Mouse (Mus musculus) left cerebral cortex, adult 11 months (tissue): Measurements from ENCODE around the gene Slc25a28.

Experiments
- DNase-seq: peaks from one replicate; pipeline ENCODE4 v3.0.0; 2022; ENCODE audit warnings: low spot score

Gene Slc25a28

DNA sequence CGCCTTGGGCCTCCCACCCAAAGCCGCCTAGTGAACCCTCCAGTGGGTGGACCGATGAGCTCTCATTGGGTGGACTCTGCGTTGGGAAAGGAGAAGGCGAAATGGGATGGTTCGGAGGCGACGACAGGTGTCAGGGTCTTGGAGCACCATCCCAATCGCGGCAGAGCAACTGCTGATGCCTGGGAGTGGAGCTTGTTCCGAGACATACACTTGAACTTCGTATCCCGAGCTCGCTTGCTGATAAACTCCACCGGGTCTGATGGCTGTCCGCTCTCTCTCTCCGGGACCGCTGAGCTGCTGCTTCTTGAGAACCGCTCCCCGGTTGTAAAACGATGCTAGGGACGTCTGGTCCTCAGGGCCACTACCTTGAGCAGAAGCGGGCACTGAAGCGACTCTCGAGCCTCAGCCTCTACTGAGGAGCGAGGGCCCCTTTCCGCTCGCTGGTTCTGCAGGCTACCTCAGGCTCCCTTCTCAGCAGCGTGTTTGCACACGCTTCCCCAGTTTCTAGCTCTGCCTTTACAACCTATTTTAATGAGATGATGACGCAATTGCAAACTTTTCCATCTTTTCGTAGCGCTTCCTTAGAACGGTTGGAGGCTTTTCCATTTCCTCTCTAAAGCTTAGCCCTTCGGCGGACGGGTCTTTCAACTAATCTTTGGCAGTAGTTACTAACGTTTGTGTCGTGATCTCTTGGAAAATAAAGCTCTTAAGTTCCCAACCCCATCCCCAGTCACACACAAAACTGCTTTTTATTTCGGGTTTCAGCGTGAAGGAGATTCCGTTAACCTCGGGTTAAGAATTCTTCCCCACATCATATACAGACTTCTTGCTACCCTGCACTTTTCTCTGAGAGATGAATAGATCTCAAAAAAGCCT lies 1.1 kb upstream of the Slc25a28 start:
- peak; percentile 41 for DNase-seq

DNA sequence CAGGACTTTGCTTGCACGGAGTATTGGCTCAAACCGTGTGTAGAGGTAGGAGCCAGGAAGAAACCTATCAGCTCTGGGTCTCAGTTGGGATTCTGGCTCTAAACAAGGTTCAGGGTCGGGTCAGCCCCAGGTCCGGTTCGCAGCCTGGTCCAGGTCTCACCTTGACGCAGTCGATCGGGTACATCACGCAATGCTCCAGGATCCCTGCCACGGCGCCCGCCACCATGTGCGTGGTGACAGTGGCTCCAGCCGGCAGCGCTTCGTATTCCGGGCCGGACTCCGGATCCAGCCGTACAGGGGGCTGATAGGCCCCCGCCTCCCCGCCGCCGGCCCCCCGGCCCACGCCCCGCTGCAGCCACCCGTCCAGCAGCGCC lies 378 bp downstream of the Slc25a28 start:
- peak; percentile 41 for DNase-seq

- no peak for DNase-seq
These were observed 967 bp downstream of the Slc25a28 start for GRCm38 (mm10) chr19:43673513-43674315.

GRCm38 (mm10) chr19:43671054-43671453 lies 3.6 kb downstream of the Slc25a28 start:
- DNase-seq, result no peak

- DNase-seq, result no peak
These were observed 5.4 kb downstream of the Slc25a28 start for GRCm38 (mm10) chr19:43669136-43669759.

DNA sequence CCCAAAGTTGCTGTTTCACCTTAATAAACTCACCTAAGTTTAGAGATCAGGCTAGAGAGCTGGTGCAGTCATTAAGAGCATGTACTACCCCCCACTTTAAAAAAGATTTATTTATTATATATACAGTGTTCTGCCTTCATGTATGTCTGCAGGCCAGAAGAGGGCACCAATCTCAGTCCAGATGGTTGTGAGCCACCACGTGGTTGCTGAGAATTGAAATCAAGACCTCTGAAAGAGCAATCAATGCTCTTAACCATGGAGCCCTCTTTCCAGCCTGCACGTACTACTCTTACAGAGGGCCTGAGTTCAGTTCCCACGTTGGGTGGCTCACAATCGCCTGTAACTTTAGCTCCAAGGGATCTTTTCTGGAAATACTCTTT lies 7.3 kb downstream of the Slc25a28 start:
- DNase-seq, result no peak

GRCm38 (mm10) chr19:43666661-43667429 lies 7.8 kb downstream of the Slc25a28 start:
- no peak for DNase-seq

DNA sequence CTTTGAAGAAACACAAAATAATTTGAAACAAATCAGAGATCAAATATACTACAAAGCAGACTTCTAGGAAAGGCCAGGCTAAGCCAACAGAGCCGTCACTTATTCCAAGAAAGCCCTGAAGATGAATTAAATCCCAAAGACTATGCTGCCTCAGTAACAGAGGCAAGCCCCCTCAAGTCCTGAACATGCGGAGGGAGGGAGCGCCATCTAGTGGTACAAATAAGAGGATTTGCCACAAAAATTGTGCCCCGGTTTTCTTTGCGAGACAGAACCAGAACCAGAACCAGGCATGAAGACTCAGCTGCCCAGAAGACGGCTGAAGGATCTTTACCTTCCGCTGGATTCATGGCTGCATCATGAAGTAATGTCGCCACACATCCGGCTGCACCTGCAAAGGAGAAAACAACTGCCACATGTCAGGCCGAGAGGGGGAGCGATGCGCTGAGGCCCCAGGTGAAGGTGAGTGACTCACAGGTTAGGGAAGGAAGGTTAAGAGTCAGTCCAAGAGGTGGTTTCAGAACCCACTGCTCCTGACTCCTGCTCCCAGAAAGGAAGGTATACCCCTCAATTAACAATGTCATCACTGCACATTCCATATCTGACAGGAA lies 9.1 kb downstream of the Slc25a28 start:
- no peak for DNase-seq

GRCm38 (mm10) chr19:43663471-43663870 lies 11.2 kb downstream of the Slc25a28 start:
- no peak for DNase-seq

- no peak for DNase-seq
These were observed 12.3 kb downstream of the Slc25a28 start for GRCm38 (mm10) chr19:43662176-43662967.

DNA sequence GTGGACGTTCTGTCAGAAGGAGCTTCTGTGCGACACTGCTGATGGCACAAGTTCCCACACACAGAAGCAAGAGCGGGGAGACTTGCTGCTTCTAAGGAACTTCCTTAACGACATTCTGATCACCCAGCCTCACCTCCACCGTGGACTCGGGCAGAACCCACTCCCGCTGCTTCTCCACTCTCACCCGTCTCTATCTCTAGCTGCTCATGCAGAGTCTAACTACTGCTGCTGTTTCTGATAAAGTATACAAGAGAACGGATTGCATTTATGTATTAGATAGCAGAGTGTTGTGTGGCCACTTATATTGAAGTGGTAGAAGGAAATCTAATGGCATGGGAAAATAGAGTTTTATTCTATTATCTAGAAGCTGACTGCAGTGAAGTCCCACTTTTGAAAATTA lies 13.9 kb downstream of the Slc25a28 start:
- no peak for DNase-seq

DNA sequence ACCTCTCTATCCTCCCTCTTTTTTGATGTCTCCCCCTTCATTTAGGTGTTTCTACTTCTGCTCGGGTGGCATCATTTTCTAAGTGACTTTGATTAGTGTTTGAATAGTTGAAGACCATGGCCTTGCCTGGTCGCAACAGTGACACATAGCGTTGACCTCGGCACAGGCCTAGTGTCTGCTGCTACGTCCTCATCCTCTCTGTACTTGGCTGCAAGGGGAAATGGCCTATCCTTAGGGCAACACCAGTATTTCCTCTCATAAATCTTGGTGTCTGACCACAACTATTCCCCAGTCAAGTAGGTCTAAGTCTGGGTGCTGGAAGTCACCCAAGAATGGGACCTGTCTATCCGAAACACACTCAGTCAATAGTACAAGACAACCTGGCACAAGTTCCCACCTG lies 15.0 kb downstream of the Slc25a28 start:
- no peak for DNase-seq

GRCm38 (mm10) chr19:43655735-43656492 lies 18.8 kb downstream of the Slc25a28 start:
- DNase-seq, result no peak

- no peak for DNase-seq
These were observed 23.4 kb downstream of the Slc25a28 start for GRCm38 (mm10) chr19:43651241-43651785.

DNA sequence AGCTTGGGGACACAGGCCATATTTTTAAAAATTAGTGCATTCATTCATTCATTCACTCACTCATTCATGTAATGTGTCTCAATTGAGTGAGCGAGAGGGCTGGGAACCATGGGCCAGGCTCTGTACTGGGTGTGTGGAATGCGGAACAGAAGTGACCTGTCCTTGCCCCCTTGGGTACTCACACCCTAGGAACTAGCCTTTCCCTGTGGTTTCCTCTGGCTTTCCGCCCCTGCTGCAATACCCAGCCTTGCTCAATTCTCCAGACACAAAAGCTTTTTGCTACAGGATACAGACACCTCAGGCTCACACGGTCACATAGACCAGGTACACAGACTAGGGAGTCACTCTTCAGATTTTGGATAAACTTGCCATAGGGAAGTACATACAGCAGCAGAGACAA lies 26.3 kb downstream of the Slc25a28 start:
- DNase-seq, result no peak

DNA sequence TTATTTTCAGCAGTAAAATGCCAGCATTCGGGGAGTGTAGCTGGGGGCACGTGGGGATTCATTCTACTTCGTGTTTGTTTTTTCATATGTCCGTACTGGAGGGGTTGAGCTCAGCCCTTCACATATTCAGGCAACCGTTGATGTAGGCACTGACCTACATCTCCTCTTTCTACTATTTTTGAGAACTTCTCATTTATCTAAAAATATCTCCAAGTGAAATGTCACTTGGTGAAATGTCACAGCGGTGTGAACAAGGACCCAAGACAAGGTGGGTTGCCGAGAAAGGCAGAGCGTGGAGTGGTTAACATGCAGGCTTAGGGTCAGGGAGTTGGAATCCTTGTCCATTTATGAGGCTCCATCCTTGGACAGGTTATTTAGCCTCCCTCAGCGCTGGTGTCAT lies 27.4 kb downstream of the Slc25a28 start:
- no peak for DNase-seq

DNA sequence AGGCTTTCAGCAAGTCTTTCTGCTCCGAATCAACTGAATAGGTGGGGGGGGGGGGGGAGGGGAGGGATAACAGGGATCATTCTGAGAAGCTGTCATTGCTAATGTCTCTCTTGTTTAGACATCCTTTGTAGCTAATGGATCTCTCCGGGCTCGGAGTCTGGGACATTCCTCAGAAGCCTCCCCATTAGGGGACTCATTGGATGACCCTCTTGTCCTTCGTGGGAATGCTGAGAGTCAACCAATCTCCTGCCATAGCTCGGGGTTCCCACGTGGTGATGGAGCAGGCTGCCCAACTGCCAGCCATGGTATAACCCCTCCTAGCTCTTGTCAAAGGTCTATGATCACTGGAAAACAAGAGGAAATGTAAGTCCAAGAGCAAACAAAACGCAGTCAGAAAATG lies 27.8 kb downstream of the Slc25a28 start:
- no peak for DNase-seq

- no peak for DNase-seq
These were observed 29.2 kb downstream of the Slc25a28 start for GRCm38 (mm10) chr19:43645508-43645907.

DNA sequence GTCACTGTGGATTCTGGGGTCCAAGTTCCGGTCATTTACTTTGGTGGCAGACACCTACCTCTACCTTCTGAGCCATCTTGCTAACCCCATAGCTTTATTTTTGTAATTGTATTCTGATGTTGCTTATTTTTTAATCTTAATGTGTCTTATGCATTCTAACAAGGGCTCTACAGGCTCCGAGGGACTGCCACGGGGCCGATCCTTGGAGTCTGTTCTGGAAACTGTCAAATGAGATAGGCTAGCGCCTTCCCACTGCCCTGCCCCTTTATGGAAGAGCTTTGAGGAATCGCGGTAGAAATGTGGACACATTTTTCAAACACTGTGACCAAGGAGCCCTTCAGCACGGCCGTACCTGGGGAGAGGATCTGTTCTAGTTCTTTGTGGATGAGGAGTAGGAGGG lies 31.8 kb downstream of the Slc25a28 start:
- no peak for DNase-seq

DNA sequence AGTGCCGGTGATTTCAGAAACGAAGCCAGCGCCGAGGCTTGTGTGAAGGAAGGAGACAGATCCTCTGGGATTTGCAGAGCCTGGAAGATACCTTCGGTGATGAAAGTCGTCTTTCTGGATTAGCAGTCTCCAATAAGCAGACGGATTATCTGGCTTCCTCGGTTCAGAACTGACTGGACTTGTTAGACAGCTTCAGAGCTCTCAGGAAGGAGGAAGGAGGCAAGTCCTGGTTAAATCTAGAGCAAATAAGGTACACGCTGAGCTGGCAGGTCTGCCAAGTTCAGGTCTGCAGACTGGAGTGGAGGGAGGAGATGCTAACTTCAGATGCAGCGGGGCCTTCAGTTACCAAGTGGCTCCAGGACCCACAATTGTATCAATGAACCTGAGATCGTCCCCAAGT lies 32.8 kb downstream of the Slc25a28 start:
- no peak for DNase-seq
